Comparison of ENCODE assay signal across 8 mouse cellular contexts in genomic region chr4:99445077-99445754, GRCm38 (mm10).
DNase-seq lines count a peak whose midpoint lies in the region; ATAC-seq lines count a peak whose summit lies in the region.

No protein-coding gene starts in this region.

- no peak for ATAC-seq in heart, embryonic 16.5 days (replicated peaks; ENCODE audit: extremely low read depth, insufficient read depth, low FRiP score)

- no peaks in the 10 kb centered on the region for H3K9me3 ChIP-seq in heart, embryonic 16.5 days (replicated peaks; ENCODE audit: control insufficient read depth, low read length)
- no peaks in the 10 kb centered on the region for H3K9me3 ChIP-seq in limb, embryonic 10.5 days (replicated peaks)

- no peak overlapping the region for H3K27ac ChIP-seq in heart, embryonic 16.5 days (ENCODE audit: low read length)
- H3K27ac ChIP-seq in limb, embryonic 10.5 days: peak overlapping the region; percentile 39; the same call in 1 of the 2 replicates

- H3K4me3 ChIP-seq in heart, embryonic 16.5 days (ENCODE audit: low read length): peak overlapping the region; percentile 34
- H3K4me3 ChIP-seq in limb, embryonic 10.5 days: peak overlapping the region; percentile 48

- WGBS in heart, embryonic 16.5 days: 39% methylated on average over 28 of the region's 28 CpGs
- WGBS in limb, embryonic 10.5 days: 30% methylated on average over 28 of the region's 28 CpGs

- DNase-seq in kidney, adult 9 months: peak; percentile 12
- DNase-seq in kidney, adult 11 months: no peak
- peak; percentile 58 for DNase-seq in embryo, embryonic 11 days
- peak; percentile 60 for DNase-seq in limb, embryonic 10.5 days (ENCODE audit: low spot score)
- DNase-seq in right cerebral cortex, adult 2 months (ENCODE audit: low spot score in 2 of 2): peak; percentile 25 to 29
- DNase-seq in natural killer cell, adult 2 months (ENCODE audit: low spot score in 2 of 2): no peak
- no peak for DNase-seq in cerebellum, adult 11 months

- peak overlapping the region; percentile 54 for H3K4me2 ChIP-seq in heart, embryonic 16.5 days (ENCODE audit: low read depth, low read length)

- H3K36me3 ChIP-seq in heart, embryonic 16.5 days (ENCODE audit: control insufficient read depth, insufficient read depth): no peaks in the 10 kb centered on the region
- no peaks in the 10 kb centered on the region for H3K36me3 ChIP-seq in limb, embryonic 10.5 days

- no peaks in the 10 kb centered on the region for H3K4me1 ChIP-seq in heart, embryonic 16.5 days (ENCODE audit: control insufficient read depth, insufficient read depth, low read length)
- H3K4me1 ChIP-seq in limb, embryonic 10.5 days: peaks cover 12% of the 10 kb centered on the region

- no peaks in the 10 kb centered on the region for H3K27me3 ChIP-seq in heart, embryonic 16.5 days (ENCODE audit: control insufficient read depth, insufficient read depth, low read length)
- H3K27me3 ChIP-seq in limb, embryonic 10.5 days (ENCODE audit: low read depth, poor library complexity, severe bottlenecking): peaks cover 5% of the 10 kb centered on the region; the same call in 1 of the 2 replicates

- no peak overlapping the region for H3K9ac ChIP-seq in heart, embryonic 16.5 days (ENCODE audit: low read length)

Comparison
In these comparisons a context has a peak if more than half of its experiments do, and no peak if none do; other contexts are left out.
1. DNase-seq: peak in kidney, adult 9 months (single experiment), embryo, embryonic 11 days (single experiment), limb, embryonic 10.5 days (single experiment) and right cerebral cortex, adult 2 months (2 of 2); none in kidney, adult 11 months (single experiment), natural killer cell, adult 2 months (0 of 2) and cerebellum, adult 11 months (single experiment).